Mouse (Mus musculus): Measurements from ENCODE around the gene Polr3h. TPM values are rescaled to one million over a fixed set of nuclear protein-coding genes. Genes with fewer than 3 reads are reported as not detected.
A peak's percentile ranks its signal among the peaks of the same experiment; 100 is the strongest.

The Polr3h gene
- polyA plus RNA-seq, 1 experiment from 2014 or later: 114 TPM

DNA sequence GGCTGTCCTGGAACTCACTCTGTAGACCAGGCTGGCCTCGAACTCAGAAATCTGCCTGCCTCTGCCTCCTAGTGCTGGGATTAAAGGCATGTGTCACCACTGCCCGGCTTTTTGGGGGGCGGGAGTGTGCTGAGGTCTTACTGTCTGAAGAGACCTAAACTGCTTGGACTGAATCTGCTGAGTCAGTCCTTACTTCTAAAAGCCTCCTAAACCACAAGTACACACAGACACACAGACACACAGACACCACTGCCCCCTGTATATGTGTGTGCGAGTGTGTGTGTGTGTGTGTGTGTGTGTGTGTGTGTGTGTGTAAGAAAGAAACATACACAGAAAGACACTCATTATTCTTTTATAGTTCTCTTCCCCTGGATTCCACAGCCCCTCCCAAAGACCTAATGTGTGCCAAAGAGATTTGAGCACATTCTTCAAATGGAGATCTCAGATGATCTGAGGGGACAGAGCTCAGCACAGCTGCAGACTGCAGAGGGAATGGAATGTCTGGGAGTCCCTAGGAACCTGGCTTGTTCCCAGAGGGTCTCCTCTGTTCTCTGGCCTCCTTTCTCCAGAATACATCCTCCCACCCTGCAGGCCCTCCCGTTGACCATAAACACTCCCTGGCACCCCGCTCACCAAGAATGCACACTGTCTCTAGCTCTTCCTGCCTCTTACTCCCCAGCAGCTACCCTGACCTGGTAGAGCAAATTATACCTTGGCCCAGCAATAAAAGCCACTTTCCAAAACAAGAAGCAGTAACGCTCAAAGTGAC is 10.0 kb upstream of the Polr3h start:
- no peak for TF ChIP-seq CTCF (IDR thresholded peaks at IDR 0.05; ENCODE audit: low read depth)
- 0 out of 2 replicates have a peak, but pooled peaks cover 2% of the 10 kb centered on the region for H3K4me1 ChIP-seq (replicated peaks; ENCODE audit: control insufficient read depth, insufficient read depth, low read length)
- no peaks in the 10 kb centered on the region for H3K36me3 ChIP-seq (ENCODE audit: control insufficient read depth, insufficient read depth)
- ATAC-seq: no peak
- peak overlapping the region; percentile 62 for H3K4me2 ChIP-seq (replicated peaks; ENCODE audit: low read depth)
- peak overlapping the region; percentile 35 for H3K4me3 ChIP-seq (ENCODE audit: low read depth, low read length)
- no peak overlapping the region; the same call in 1 of the 2 replicates for H3K9ac ChIP-seq (ENCODE audit: low read depth, low read length)
- peaks cover 13% of the 10 kb centered on the region; the same call in 1 of the 2 replicates for H3K27me3 ChIP-seq (replicated peaks; ENCODE audit: control insufficient read depth, insufficient read depth, low read length)
- H3K9me3 ChIP-seq (ENCODE audit: control insufficient read depth): no peaks in the 10 kb centered on the region
- 53% methylated on average over 7 of the region's 7 CpGs for WGBS
- no peak overlapping the region for H3K27ac ChIP-seq (ENCODE audit: low read depth, low read length)

DNA sequence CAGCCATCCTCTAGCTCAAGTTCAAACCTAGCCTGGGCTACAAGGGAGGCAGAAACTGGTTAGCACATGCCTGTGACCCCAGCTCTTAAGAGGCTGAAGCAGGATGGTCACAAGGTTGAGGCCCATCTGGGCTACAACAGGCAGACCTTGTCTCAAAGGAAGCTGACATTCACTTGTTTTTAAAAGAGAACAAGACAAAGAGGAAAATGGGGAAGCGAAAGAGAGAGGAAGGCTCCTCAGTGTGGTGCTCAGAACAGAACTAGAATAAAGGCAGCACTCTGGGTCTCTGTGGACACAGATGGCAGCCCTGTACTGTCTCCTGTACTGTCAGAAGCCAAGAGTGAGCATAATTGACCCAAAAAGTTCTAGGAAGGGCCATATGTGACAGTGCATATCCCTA is 7.9 kb upstream of the Polr3h start:
- H3K27me3 ChIP-seq (replicated peaks; ENCODE audit: control insufficient read depth, insufficient read depth, low read length): peaks cover 13% of the 10 kb centered on the region; the same call in 1 of the 2 replicates
- H3K27ac ChIP-seq (ENCODE audit: low read depth, low read length): no peak overlapping the region
- H3K4me1 ChIP-seq (replicated peaks; ENCODE audit: control insufficient read depth, insufficient read depth, low read length): 0 out of 2 replicates have a peak, but pooled peaks cover 2% of the 10 kb centered on the region
- no peak overlapping the region for H3K4me3 ChIP-seq (ENCODE audit: low read depth, low read length)
- no peak overlapping the region for H3K4me2 ChIP-seq (replicated peaks; ENCODE audit: low read depth)
- no peak for TF ChIP-seq CTCF (IDR thresholded peaks at IDR 0.05; ENCODE audit: low read depth)
- no peaks in the 10 kb centered on the region for H3K36me3 ChIP-seq (ENCODE audit: control insufficient read depth, insufficient read depth)
- ATAC-seq: no peak
- H3K9ac ChIP-seq (ENCODE audit: low read depth, low read length): no peak overlapping the region
- H3K9me3 ChIP-seq (ENCODE audit: control insufficient read depth): no peaks in the 10 kb centered on the region
- 100% methylated on average over 1 of the region's 1 CpGs for WGBS

DNA sequence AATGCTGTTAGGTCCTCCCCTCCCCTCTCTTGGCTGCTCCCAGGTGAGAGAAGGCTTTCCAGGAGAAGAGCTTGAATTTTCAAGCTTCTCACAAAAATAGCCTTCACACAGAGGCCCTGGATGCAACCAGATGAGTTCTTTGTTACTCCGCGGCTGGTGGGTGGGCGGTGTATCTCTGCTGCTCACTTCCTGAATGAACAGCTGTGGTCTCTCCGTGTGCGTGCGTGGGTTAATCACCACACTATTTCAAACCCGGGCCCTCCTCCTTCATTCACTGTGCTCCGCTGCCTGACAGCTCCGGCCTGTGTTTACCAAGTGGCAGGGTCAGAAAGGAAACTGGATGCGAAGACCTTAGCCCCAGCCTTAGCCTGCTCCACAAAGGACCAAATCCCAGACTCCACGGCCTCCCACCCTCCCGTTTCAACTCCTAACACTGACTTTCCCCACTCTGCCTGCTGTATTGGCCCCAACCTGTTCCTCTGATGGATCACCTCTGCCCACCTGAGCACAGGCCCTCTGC is 7.0 kb upstream of the Polr3h start:
- Histone ChIP-seq H3K4me1 (replicated peaks; ENCODE audit: control insufficient read depth, insufficient read depth, low read length) (0 out of 2 replicates have a peak, but pooled peaks cover 2% of the 10 kb centered on the region), H3K36me3 (ENCODE audit: control insufficient read depth, insufficient read depth) (no peaks in the 10 kb centered on the region), H3K27ac (ENCODE audit: low read depth, low read length) (no peak overlapping the region), H3K9me3 (ENCODE audit: control insufficient read depth) (no peaks in the 10 kb centered on the region), H3K4me3 (ENCODE audit: low read depth, low read length) (no peak overlapping the region), H3K9ac (ENCODE audit: low read depth, low read length) (no peak overlapping the region), H3K4me2 (replicated peaks; ENCODE audit: low read depth) (no peak overlapping the region), H3K27me3 (replicated peaks; ENCODE audit: control insufficient read depth, insufficient read depth, low read length) (peaks cover 8% of the 10 kb centered on the region; the same call in 1 of the 2 replicates)
- TF ChIP-seq CTCF (IDR thresholded peaks at IDR 0.05; ENCODE audit: low read depth): no peak
- WGBS: 28% methylated on average over 12 of the region's 12 CpGs
- ATAC-seq: no peak

DNA sequence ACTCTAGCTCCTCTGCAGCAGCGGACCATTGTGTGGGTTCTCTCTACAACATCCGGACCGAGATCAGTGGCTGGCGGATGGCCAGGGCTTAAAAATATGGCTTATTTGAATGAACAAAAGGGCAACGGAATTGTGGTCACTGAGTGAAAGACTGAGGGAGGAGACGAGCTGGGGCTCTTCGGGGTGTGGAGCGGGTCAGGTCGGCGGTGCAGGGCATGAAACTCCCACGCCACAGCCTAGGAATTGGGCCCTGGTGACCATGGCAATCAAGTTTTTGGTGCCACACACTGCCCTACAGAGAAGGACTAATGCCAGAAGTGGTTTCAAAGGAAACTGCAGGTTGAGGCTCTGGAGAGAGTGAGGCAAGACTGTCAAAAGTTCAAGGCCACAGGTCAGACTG is 2.2 kb upstream of the Polr3h start:
- H3K9me3 ChIP-seq (ENCODE audit: control insufficient read depth): no peaks in the 10 kb centered on the region
- H3K4me3 ChIP-seq (ENCODE audit: low read depth, low read length): no peak overlapping the region
- no peak for TF ChIP-seq CTCF (IDR thresholded peaks at IDR 0.05; ENCODE audit: low read depth)
- H3K27me3 ChIP-seq (replicated peaks; ENCODE audit: control insufficient read depth, insufficient read depth, low read length): no peaks in the 10 kb centered on the region
- no peak for ATAC-seq
- no peaks in the 10 kb centered on the region for H3K36me3 ChIP-seq (ENCODE audit: control insufficient read depth, insufficient read depth)
- H3K9ac ChIP-seq (ENCODE audit: low read depth, low read length): no peak overlapping the region
- H3K27ac ChIP-seq (ENCODE audit: low read depth, low read length): no peak overlapping the region
- no peaks in the 10 kb centered on the region for H3K4me1 ChIP-seq (replicated peaks; ENCODE audit: control insufficient read depth, insufficient read depth, low read length)
- WGBS: 55% methylated on average over 11 of the region's 11 CpGs
- H3K4me2 ChIP-seq (replicated peaks; ENCODE audit: low read depth): no peak overlapping the region

DNA sequence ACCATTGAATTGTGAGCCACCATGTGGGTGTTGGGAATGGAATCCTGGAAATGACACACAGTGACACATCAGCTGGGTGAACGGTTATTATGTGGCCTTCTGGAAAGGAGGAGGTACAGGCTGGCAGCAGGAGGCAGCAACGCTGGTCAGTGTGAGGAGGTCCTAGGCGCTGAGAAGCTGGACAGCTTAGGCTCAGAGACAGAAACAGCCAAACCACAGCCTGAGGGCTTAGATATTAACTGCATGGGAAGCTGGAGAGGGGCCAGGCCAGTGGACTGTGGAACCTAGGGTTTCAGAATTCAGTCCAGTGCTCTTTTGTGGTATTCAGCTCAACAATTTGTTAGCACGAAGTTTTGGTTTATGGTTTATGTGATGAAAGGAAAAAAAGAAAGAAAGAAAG is 1.7 kb upstream of the Polr3h start:
- no peak for TF ChIP-seq CTCF (IDR thresholded peaks at IDR 0.05; ENCODE audit: low read depth)
- Histone ChIP-seq H3K36me3 (ENCODE audit: control insufficient read depth, insufficient read depth) (no peaks in the 10 kb centered on the region), H3K4me2 (replicated peaks; ENCODE audit: low read depth) (no peak overlapping the region), H3K27ac (ENCODE audit: low read depth, low read length) (no peak overlapping the region), H3K9me3 (ENCODE audit: control insufficient read depth) (no peaks in the 10 kb centered on the region), H3K27me3 (replicated peaks; ENCODE audit: control insufficient read depth, insufficient read depth, low read length) (no peaks in the 10 kb centered on the region), H3K9ac (ENCODE audit: low read depth, low read length) (no peak overlapping the region), H3K4me3 (ENCODE audit: low read depth, low read length) (no peak overlapping the region), H3K4me1 (replicated peaks; ENCODE audit: control insufficient read depth, insufficient read depth, low read length) (no peaks in the 10 kb centered on the region)
- ATAC-seq: no peak
- WGBS: 48% methylated on average over 4 of the region's 4 CpGs

DNA sequence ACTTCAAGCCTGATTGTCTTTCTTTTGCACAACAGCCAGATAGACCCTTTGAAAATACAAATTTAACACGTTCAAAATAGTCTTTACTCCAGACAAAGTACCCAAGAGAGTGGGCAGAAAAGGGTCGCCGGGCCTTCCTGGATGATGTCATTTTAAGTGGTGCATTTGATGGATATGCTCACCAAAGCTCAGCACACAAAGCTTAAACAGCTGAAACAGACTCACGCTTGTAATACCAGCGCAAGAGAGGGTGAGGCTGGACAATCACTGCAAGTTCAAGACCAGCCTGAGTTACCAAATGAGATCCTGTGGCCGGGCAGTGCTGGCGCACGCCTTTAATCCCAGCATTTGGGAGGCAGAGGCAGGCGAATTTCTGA is 394 bp upstream of the Polr3h start:
- 35% methylated on average over 9 of the region's 9 CpGs for WGBS
- Histone ChIP-seq H3K27ac (ENCODE audit: low read depth, low read length) (no peak overlapping the region), H3K4me3 (ENCODE audit: low read depth, low read length) (no peak overlapping the region), H3K4me1 (replicated peaks; ENCODE audit: control insufficient read depth, insufficient read depth, low read length) (no peaks in the 10 kb centered on the region), H3K27me3 (replicated peaks; ENCODE audit: control insufficient read depth, insufficient read depth, low read length) (no peaks in the 10 kb centered on the region), H3K36me3 (ENCODE audit: control insufficient read depth, insufficient read depth) (no peaks in the 10 kb centered on the region), H3K9me3 (ENCODE audit: control insufficient read depth) (no peaks in the 10 kb centered on the region), H3K4me2 (replicated peaks; ENCODE audit: low read depth) (peak overlapping the region; percentile 96), H3K9ac (ENCODE audit: low read depth, low read length) (no peak overlapping the region)
- no peak for ATAC-seq
- no peak for TF ChIP-seq CTCF (IDR thresholded peaks at IDR 0.05; ENCODE audit: low read depth)
